Mouse (Mus musculus): ENCODE data around the gene A3galt2.

- TF ChIP-seq GATA1 (IDR thresholded peaks at IDR 0.05; ENCODE audit: low read length), result no peak
- no peak for TF ChIP-seq TAL1 (IDR thresholded peaks at IDR 0.05; ENCODE audit: low read length)
These were observed at the start of gene A3galt2 for GRCm38 (mm10) chr4:128755064-128755463.
